Mouse (Mus musculus): Measurements from ENCODE around the gene Hist1h3f.

- TF ChIP-seq GATA1 (IDR thresholded peaks at IDR 0.05; ENCODE audit: borderline replicate concordance, low read length) (no peak), FLI1 (IDR thresholded peaks at IDR 0.05; ENCODE audit: low read length) (0 out of 2 replicates have a peak, but pooled peaks have one; percentile 28)
These were observed 41.2 kb downstream of the Hist1h3f start for GRCm38 (mm10) chr13:23585029-23585441.

All from megakaryocyte, embryonic 14.5 days (primary cell).